Mouse (Mus musculus): ENCODE data around the gene Kmt2d. TPM values are rescaled to one million over a fixed set of nuclear protein-coding genes. Genes with fewer than 3 reads are reported as not detected.
A peak's percentile ranks its signal among the peaks of the same experiment; 100 is the strongest.

The Kmt2d gene
- polyA plus RNA-seq, 1 experiment = 105 TPM

GRCm38 (mm10) chr15:98806809-98807770 lies 63.9 kb downstream of the Kmt2d start:
- no peaks in the 10 kb centered on the region; the same call in 1 of the 2 replicates for H3K4me1 ChIP-seq (ENCODE audit: control insufficient read depth, insufficient read depth, low read length)
- H3K27ac ChIP-seq (ENCODE audit: control insufficient read depth, insufficient read depth, low read depth, low read length, poor library complexity) = no peak overlapping the region
- 2% methylated on average over 58 of the region's 58 CpGs for WGBS
- TF ChIP-seq CTCF (IDR thresholded peaks at IDR 0.05; ENCODE audit: control insufficient read depth, insufficient read depth, low read length) = no peak
- no peak for TF ChIP-seq POLR2A (IDR thresholded peaks at IDR 0.05; ENCODE audit: borderline replicate concordance, control insufficient read depth, low read depth, low read length)
- H3K4me3 ChIP-seq (replicated peaks; ENCODE audit: control insufficient read depth, low read depth, low read length) = no peak overlapping the region

- WGBS = 31% methylated on average over 30 of the region's 30 CpGs
- TF ChIP-seq CTCF (IDR thresholded peaks at IDR 0.05; ENCODE audit: control insufficient read depth, insufficient read depth, low read length) (no peak), POLR2A (IDR thresholded peaks at IDR 0.05; ENCODE audit: borderline replicate concordance, control insufficient read depth, low read depth, low read length) (no peak)
- H3K4me3 ChIP-seq (replicated peaks; ENCODE audit: control insufficient read depth, low read depth, low read length) = no peak overlapping the region
- H3K27ac ChIP-seq (ENCODE audit: control insufficient read depth, insufficient read depth, low read depth, low read length, poor library complexity) = no peak overlapping the region
- H3K4me1 ChIP-seq (ENCODE audit: control insufficient read depth, insufficient read depth, low read length) = no peaks in the 10 kb centered on the region; the same call in 1 of the 2 replicates
Observed at GRCm38 (mm10) chr15:98806071-98806808, 64.8 kb downstream of the Kmt2d start.

GRCm38 (mm10) chr15:98805324-98806040 lies 65.5 kb downstream of the Kmt2d start:
- 3% methylated on average over 64 of the region's 64 CpGs for WGBS
- H3K27ac ChIP-seq (ENCODE audit: control insufficient read depth, insufficient read depth, low read depth, low read length, poor library complexity) = no peak overlapping the region; the same call in 1 of the 2 replicates
- no peaks in the 10 kb centered on the region; the same call in 1 of the 2 replicates for H3K4me1 ChIP-seq (ENCODE audit: control insufficient read depth, insufficient read depth, low read length)
- TF ChIP-seq CTCF (IDR thresholded peaks at IDR 0.05; ENCODE audit: control insufficient read depth, insufficient read depth, low read length) (peak; percentile 28; the same call in 1 of the 2 replicates), POLR2A (IDR thresholded peaks at IDR 0.05; ENCODE audit: borderline replicate concordance, control insufficient read depth, low read depth, low read length) (no peak)
- no peak overlapping the region for H3K4me3 ChIP-seq (replicated peaks; ENCODE audit: control insufficient read depth, low read depth, low read length)

- peak; percentile 69 for TF ChIP-seq CTCF (IDR thresholded peaks at IDR 0.05; ENCODE audit: control insufficient read depth, insufficient read depth, low read length)
- no peak for TF ChIP-seq POLR2A (IDR thresholded peaks at IDR 0.05; ENCODE audit: borderline replicate concordance, control insufficient read depth, low read depth, low read length)
- WGBS = under 1% methylated on average over 32 of the region's 32 CpGs
- Histone ChIP-seq H3K4me1 (ENCODE audit: control insufficient read depth, insufficient read depth, low read length) (no peaks in the 10 kb centered on the region; the same call in 1 of the 2 replicates), H3K4me3 (replicated peaks; ENCODE audit: control insufficient read depth, low read depth, low read length) (no peak overlapping the region), H3K27ac (ENCODE audit: control insufficient read depth, insufficient read depth, low read depth, low read length, poor library complexity) (no peak overlapping the region)
Observed at GRCm38 (mm10) chr15:98804054-98804453, 67.0 kb downstream of the Kmt2d start.

- H3K27ac ChIP-seq (ENCODE audit: control insufficient read depth, insufficient read depth, low read depth, low read length, poor library complexity) = no peak overlapping the region
- no peaks in the 10 kb centered on the region; the same call in 1 of the 2 replicates for H3K4me1 ChIP-seq (ENCODE audit: control insufficient read depth, insufficient read depth, low read length)
- WGBS = 21% methylated on average over 8 of the region's 8 CpGs
- H3K4me3 ChIP-seq (replicated peaks; ENCODE audit: control insufficient read depth, low read depth, low read length) = no peak overlapping the region
- TF ChIP-seq CTCF (IDR thresholded peaks at IDR 0.05; ENCODE audit: control insufficient read depth, insufficient read depth, low read length) = no peak
- TF ChIP-seq POLR2A (IDR thresholded peaks at IDR 0.05; ENCODE audit: borderline replicate concordance, control insufficient read depth, low read depth, low read length) = no peak
Observed at GRCm38 (mm10) chr15:98802926-98803325, 68.1 kb downstream of the Kmt2d start.

- WGBS = 13% methylated on average over 12 of the region's 12 CpGs
- Histone ChIP-seq H3K4me3 (replicated peaks; ENCODE audit: control insufficient read depth, low read depth, low read length) (no peak overlapping the region), H3K4me1 (ENCODE audit: control insufficient read depth, insufficient read depth, low read length) (no peaks in the 10 kb centered on the region), H3K27ac (ENCODE audit: control insufficient read depth, insufficient read depth, low read depth, low read length, poor library complexity) (no peak overlapping the region)
- TF ChIP-seq POLR2A (IDR thresholded peaks at IDR 0.05; ENCODE audit: borderline replicate concordance, control insufficient read depth, low read depth, low read length) (no peak), CTCF (IDR thresholded peaks at IDR 0.05; ENCODE audit: control insufficient read depth, insufficient read depth, low read length) (peak; percentile 81)
Observed at GRCm38 (mm10) chr15:98799396-98799795, 71.6 kb downstream of the Kmt2d start.

GRCm38 (mm10) chr15:98798903-98799302 lies 72.1 kb downstream of the Kmt2d start:
- no peak overlapping the region for H3K4me3 ChIP-seq (replicated peaks; ENCODE audit: control insufficient read depth, low read depth, low read length)
- 54% methylated on average over 3 of the region's 3 CpGs for WGBS
- no peak overlapping the region for H3K27ac ChIP-seq (ENCODE audit: control insufficient read depth, insufficient read depth, low read depth, low read length, poor library complexity)
- TF ChIP-seq CTCF (IDR thresholded peaks at IDR 0.05; ENCODE audit: control insufficient read depth, insufficient read depth, low read length) = no peak
- TF ChIP-seq POLR2A (IDR thresholded peaks at IDR 0.05; ENCODE audit: borderline replicate concordance, control insufficient read depth, low read depth, low read length) = no peak
- H3K4me1 ChIP-seq (ENCODE audit: control insufficient read depth, insufficient read depth, low read length) = no peaks in the 10 kb centered on the region
